Mouse (Mus musculus) cerebellum, adult 11-12 months (tissue): ENCODE data around the gene Zfp553.

Experiments used
- DNase-seq: peaks from one replicate; pipeline ENCODE4 v3.0.0; 2022

Gene Zfp553

GRCm38 (mm10) chr7:127232622-127233367 is at the start of gene Zfp553, which contains the start of gene Sept1:
Gene Zfp553, plus strand, starts transcription at chr7:127233061.
Gene Sept1, minus strand, starts transcription at chr7:127233130.
- peak; percentile 90 for DNase-seq

- DNase-seq: no peak
Observed at GRCm38 (mm10) chr7:127183345-127183744, 49.5 kb upstream of the Zfp553 start.

- no peak for DNase-seq
Observed at GRCm38 (mm10) chr7:127183828-127184227, 49.0 kb upstream of the Zfp553 start.

- DNase-seq: no peak
Observed at GRCm38 (mm10) chr7:127184720-127185119, 48.1 kb upstream of the Zfp553 start.

- DNase-seq: no peak
Observed at GRCm38 (mm10) chr7:127185601-127186000, 47.3 kb upstream of the Zfp553 start.

GRCm38 (mm10) chr7:127187351-127187750 is 45.5 kb upstream of the Zfp553 start:
- DNase-seq: no peak

- DNase-seq: no peak
Observed at GRCm38 (mm10) chr7:127188305-127189276, 44.3 kb upstream of the Zfp553 start.

- DNase-seq: no peak
Observed at GRCm38 (mm10) chr7:127190672-127191071, 42.2 kb upstream of the Zfp553 start.

- no peak for DNase-seq
Observed at GRCm38 (mm10) chr7:127192989-127193388, 39.9 kb upstream of the Zfp553 start.

GRCm38 (mm10) chr7:127194011-127194632 is 38.7 kb upstream of the Zfp553 start:
- DNase-seq: peak; percentile 44

- peak; percentile 49 for DNase-seq
Observed at GRCm38 (mm10) chr7:127194633-127195029, 38.2 kb upstream of the Zfp553 start.

GRCm38 (mm10) chr7:127195544-127196295 is 37.1 kb upstream of the Zfp553 start, which contains the start of gene Cd2bp2:
Gene Cd2bp2, minus strand, starts transcription at chr7:127196050.
- DNase-seq: peak; percentile 97

GRCm38 (mm10) chr7:127196484-127196883 is 36.4 kb upstream of the Zfp553 start:
- peak; percentile 47 for DNase-seq

GRCm38 (mm10) chr7:127206606-127207005 is 26.3 kb upstream of the Zfp553 start:
- peak; percentile 49 for DNase-seq

GRCm38 (mm10) chr7:127207374-127208294 is 25.2 kb upstream of the Zfp553 start:
- DNase-seq: peak; percentile 77

GRCm38 (mm10) chr7:127208295-127208552 is 24.6 kb upstream of the Zfp553 start, which contains the start of gene Tbc1d10b:
Gene Tbc1d10b, minus strand, starts transcription at chr7:127208468.
- DNase-seq: no peak

GRCm38 (mm10) chr7:127208553-127209438 is 24.1 kb upstream of the Zfp553 start, which contains the start of gene Mylpf:
Gene Mylpf, plus strand, starts transcription at chr7:127208890.
- DNase-seq: peak; percentile 98

- no peak for DNase-seq
Observed at GRCm38 (mm10) chr7:127209851-127210250, 23.0 kb upstream of the Zfp553 start.

- peak; percentile 67 for DNase-seq
Observed at GRCm38 (mm10) chr7:127210266-127210665, 22.6 kb upstream of the Zfp553 start.
